Comparison of ENCODE assay signal across 28 mouse cellular contexts in the genomic region with DNA sequence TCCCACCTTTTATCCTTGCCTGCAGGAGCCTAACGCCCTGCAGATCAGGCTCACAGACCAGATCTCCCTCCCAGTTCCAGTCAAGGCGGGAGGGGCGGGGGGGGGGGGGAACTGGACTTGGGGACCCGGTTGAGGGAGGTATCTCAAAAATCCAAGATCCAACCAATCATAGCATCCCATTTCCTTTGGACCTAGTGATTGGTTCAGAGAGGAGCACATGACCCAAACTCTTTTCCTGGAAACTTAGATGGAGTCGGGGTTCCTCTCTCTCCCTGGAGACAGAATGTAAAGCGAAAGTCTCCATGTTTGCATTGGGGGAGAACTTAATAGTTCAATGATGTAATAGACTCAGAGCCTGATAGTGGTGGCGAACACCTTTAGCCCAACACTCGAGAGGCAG. TPM values are rescaled to one million over a fixed set of nuclear protein-coding genes. Genes with fewer than 3 reads are reported as not detected.
"Had no signal": no experiment of that assay in that cellular context is flagged by ENCODE, and none has a peak within 500 bp of the region (broad histone marks: within the 10 kb centered on the region; RNA-seq: fewer than 3 reads in every experiment).

No protein-coding gene starts in this region.

- H3K9me3 ChIP-seq: heart, embryonic 13.5 days; heart, embryonic 15.5 days; hindbrain, embryonic 12.5 days; hindbrain, embryonic 15.5 days; kidney, embryonic 15.5 days; limb, embryonic 10.5 days; limb, embryonic 12.5 days; liver, embryonic 15.5 days had no signal

- H3K4me3 ChIP-seq: heart, adult 2 months; heart, embryonic 13.5 days; heart, embryonic 15.5 days; hindbrain, embryonic 12.5 days; hindbrain, embryonic 15.5 days; kidney, embryonic 15.5 days; left cerebral cortex, adult 2 months; limb, embryonic 10.5 days; limb, embryonic 12.5 days; liver, embryonic 13.5 days; liver, embryonic 15.5 days had no signal

- DNase-seq: gastrocnemius, postnatal 14 days; gastrocnemius, postnatal 36 days; heart, adult 11 months; heart, adult 2 months; heart, postnatal 14 days; heart, postnatal 36 days; kidney, adult 11 months; kidney, adult 8-10 months; kidney, postnatal 14 days; kidney, postnatal 36 days; layer of hippocampus, adult 9-11 months; liver; liver, embryonic 13.5 days; liver, postnatal 0 days had no signal

- H3K36me3 ChIP-seq: heart, embryonic 13.5 days; heart, embryonic 15.5 days; hindbrain, embryonic 12.5 days; hindbrain, embryonic 15.5 days; kidney, embryonic 15.5 days; limb, embryonic 10.5 days; limb, embryonic 12.5 days; liver, embryonic 13.5 days; liver, embryonic 15.5 days had no signal

- H3K4me1 ChIP-seq: hindbrain, embryonic 15.5 days had no signal

- H3K9ac ChIP-seq: heart, embryonic 13.5 days; heart, embryonic 15.5 days; hindbrain, embryonic 12.5 days; hindbrain, embryonic 15.5 days; kidney, embryonic 15.5 days; limb, embryonic 12.5 days; liver, embryonic 13.5 days; liver, embryonic 15.5 days; liver, postnatal 0 days had no signal

- H3K4me2 ChIP-seq: heart, embryonic 11.5 days; heart, embryonic 13.5 days; heart, embryonic 15.5 days; hindbrain, embryonic 12.5 days; hindbrain, embryonic 15.5 days; kidney, embryonic 15.5 days; limb, embryonic 12.5 days; liver, embryonic 11.5 days; liver, embryonic 13.5 days; liver, embryonic 15.5 days had no signal

- H3K27me3 ChIP-seq: hindbrain, embryonic 12.5 days; hindbrain, embryonic 15.5 days; liver, embryonic 13.5 days; liver, embryonic 15.5 days had no signal

- ATAC-seq: hindbrain, postnatal 0 days; intestine, embryonic 16.5 days; liver, postnatal 0 days had no signal

- H3K27ac ChIP-seq: heart, adult 2 months; heart, embryonic 13.5 days; heart, embryonic 15.5 days; hindbrain, embryonic 12.5 days; hindbrain, embryonic 15.5 days; hindbrain, postnatal 0 days; kidney, embryonic 15.5 days; kidney, postnatal 0 days; left cerebral cortex, adult 2 months; limb, embryonic 10.5 days; limb, embryonic 12.5 days; liver, embryonic 13.5 days; liver, embryonic 15.5 days had no signal

RNA-seq across cellular contexts. Expression of gene Crybb1, which starts 8.2 kb away (rescaled TPM):
- polyA plus RNA-seq: heart, embryonic 11.5 days; limb, embryonic 10.5 days had no signal
